Mouse (Mus musculus): ENCODE data around the gene Kif24.
A peak's percentile ranks its signal among the peaks of the same experiment; 100 is the strongest.

Gene Kif24

GRCm38 (mm10) chr4:41464345-41465286, at the start of gene Kif24, which contains the start of gene Nudt2:
Kif24 (minus strand) TSS chr4:41464887.
Nudt2 (plus strand) TSS chr4:41465151.
- peak; percentile 98 to 99 for DNase-seq (ENCODE audit: low spot score in 2 of 2)

- no peak for DNase-seq (ENCODE audit: low spot score in 2 of 2)
Observed at GRCm38 (mm10) chr4:41513714-41514113, 49.0 kb upstream of the Kif24 start.

- no peak for DNase-seq (ENCODE audit: low spot score in 2 of 2)
Observed at GRCm38 (mm10) chr4:41513309-41513708, 48.6 kb upstream of the Kif24 start.

- DNase-seq (ENCODE audit: low spot score in 2 of 2): no peak
Observed at GRCm38 (mm10) chr4:41507998-41508397, 43.3 kb upstream of the Kif24 start.

- no peak for DNase-seq (ENCODE audit: low spot score in 2 of 2)
Observed at GRCm38 (mm10) chr4:41507326-41507924, 42.7 kb upstream of the Kif24 start.

GRCm38 (mm10) chr4:41506906-41507305, 42.2 kb upstream of the Kif24 start:
- DNase-seq (ENCODE audit: low spot score in 2 of 2): peak; percentile 69 to 71

GRCm38 (mm10) chr4:41506156-41506555, 41.5 kb upstream of the Kif24 start:
- peak; percentile 41 to 58 for DNase-seq (ENCODE audit: low spot score in 2 of 2)

GRCm38 (mm10) chr4:41505131-41505551, 40.5 kb upstream of the Kif24 start:
- no peak for DNase-seq (ENCODE audit: low spot score in 2 of 2)

GRCm38 (mm10) chr4:41504325-41504724, 39.6 kb upstream of the Kif24 start:
- no peak for DNase-seq (ENCODE audit: low spot score in 2 of 2)

GRCm38 (mm10) chr4:41502986-41503412, 38.3 kb upstream of the Kif24 start, which contains the start of gene AI464131:
AI464131 (minus strand) TSS chr4:41503076.
- DNase-seq (ENCODE audit: low spot score in 2 of 2): peak; percentile 71 to 75

GRCm38 (mm10) chr4:41502171-41502940, 37.7 kb upstream of the Kif24 start:
- no peak for DNase-seq (ENCODE audit: low spot score in 2 of 2)

- no peak for DNase-seq (ENCODE audit: low spot score in 2 of 2)
Observed at GRCm38 (mm10) chr4:41500787-41501186, 36.1 kb upstream of the Kif24 start.

- DNase-seq (ENCODE audit: low spot score in 2 of 2): no peak
Observed at GRCm38 (mm10) chr4:41499619-41500018, 34.9 kb upstream of the Kif24 start.

- DNase-seq (ENCODE audit: low spot score in 2 of 2): no peak
Observed at GRCm38 (mm10) chr4:41498921-41499391, 34.3 kb upstream of the Kif24 start.

GRCm38 (mm10) chr4:41497995-41498845, 33.5 kb upstream of the Kif24 start:
- DNase-seq (ENCODE audit: low spot score in 2 of 2): no peak

GRCm38 (mm10) chr4:41497579-41497978, 32.9 kb upstream of the Kif24 start:
- DNase-seq (ENCODE audit: low spot score in 2 of 2): peak in 1 of 2 experiments; percentile 27

GRCm38 (mm10) chr4:41497046-41497445, 32.4 kb upstream of the Kif24 start:
- DNase-seq (ENCODE audit: low spot score in 2 of 2): no peak

- DNase-seq (ENCODE audit: low spot score in 2 of 2): no peak
Observed at GRCm38 (mm10) chr4:41495850-41496249, 31.2 kb upstream of the Kif24 start.

GRCm38 (mm10) chr4:41495076-41495475, 30.4 kb upstream of the Kif24 start:
- DNase-seq (ENCODE audit: low spot score in 2 of 2): no peak

- DNase-seq (ENCODE audit: low spot score in 2 of 2): no peak
Observed at GRCm38 (mm10) chr4:41494378-41494777, 29.7 kb upstream of the Kif24 start.
